In genomic region chr16:4628898-4629419, GRCm38 (mm10) we compare ENCODE assay signal across 22 mouse cellular contexts. TPM values are rescaled to one million over a fixed set of nuclear protein-coding genes. Genes with fewer than 3 reads are reported as not detected.
DNase-seq lines count a peak whose midpoint lies in the region; ATAC-seq and TF ChIP-seq lines count a peak whose summit lies in the region.
"Had no signal": no experiment of that assay in that cellular context is flagged by ENCODE, and none has a peak within 500 bp of the region (broad histone marks: within the 10 kb centered on the region; RNA-seq: fewer than 3 reads in every experiment).

No protein-coding gene starts in this region.

- TF ChIP-seq POLR2A in kidney, adult 2 months (IDR thresholded peaks at IDR 0.05; ENCODE audit: low read depth, low read length): no peak

- peaks cover 9% of the 10 kb centered on the region; the same call in 1 of the 2 replicates for H3K4me1 ChIP-seq in kidney, adult 2 months (ENCODE audit: control insufficient read depth, insufficient read depth, low read length)
- H3K4me1 ChIP-seq in kidney, embryonic 15.5 days: peaks cover 24% of the 10 kb centered on the region
- peaks cover 1% of the 10 kb centered on the region for H3K4me1 ChIP-seq in kidney, embryonic 16.5 days (ENCODE audit: insufficient read depth, low read length)
- H3K4me1 ChIP-seq in ES-E14 (ENCODE audit: control insufficient read depth in 2 of 2, insufficient read depth in 2 of 2, low read length in 2 of 2, poor library complexity in 1 of 2): peaks cover 3 to 17% of the 10 kb centered on the region in 2 experiments; a peak in 2 of 4 replicates
- H3K4me1 ChIP-seq in limb, embryonic 10.5 days: peaks cover 26% of the 10 kb centered on the region

- H3K27me3 ChIP-seq in kidney, adult 2 months (replicated peaks; ENCODE audit: control insufficient read depth, insufficient read depth, low read length): no peaks in the 10 kb centered on the region
- no peaks in the 10 kb centered on the region for H3K27me3 ChIP-seq in kidney, embryonic 15.5 days
- no peaks in the 10 kb centered on the region for H3K27me3 ChIP-seq in kidney, embryonic 16.5 days (ENCODE audit: insufficient read depth, low read length)
- no peaks in the 10 kb centered on the region for H3K27me3 ChIP-seq in limb, embryonic 10.5 days (ENCODE audit: low read depth, poor library complexity, severe bottlenecking)
- H3K27me3 ChIP-seq: embryonic facial prominence, embryonic 12.5 days; embryonic facial prominence, embryonic 15.5 days; hindbrain, embryonic 13.5 days had no signal

- in situ Hi-C loops in ES-E14 (cut with MboI; ENCODE audit: low sequenced_read_pairs in 2 of 2, unreplicated experiment in 2 of 2): no loop called here

- no peak overlapping the region for H3K4me2 ChIP-seq in kidney, embryonic 15.5 days
- H3K4me2 ChIP-seq in kidney, embryonic 16.5 days (replicated peaks; ENCODE audit: low read depth, low read length): no peak overlapping the region
- H3K4me2 ChIP-seq: embryonic facial prominence, embryonic 12.5 days; embryonic facial prominence, embryonic 15.5 days; heart, embryonic 11.5 days; hindbrain, embryonic 13.5 days had no signal

- TF ChIP-seq CTCF in kidney, adult 2 months (conservative IDR thresholded peaks at IDR 0.05; ENCODE audit: insufficient read depth, insufficient read length, low read depth, low read length): no peak

- H3K27ac ChIP-seq in kidney, adult 2 months (ENCODE audit: insufficient read depth, low read depth, low read length): no peak overlapping the region
- no peak overlapping the region for H3K27ac ChIP-seq in kidney, embryonic 15.5 days
- H3K27ac ChIP-seq in kidney, embryonic 16.5 days (ENCODE audit: low read length): no peak overlapping the region
- H3K27ac ChIP-seq in ES-E14 (ENCODE audit: insufficient read depth, low read depth, low read length, poor library complexity, severe bottlenecking): no peak overlapping the region; the same call in 1 of the 2 replicates
- no peak overlapping the region for H3K27ac ChIP-seq in limb, embryonic 10.5 days
- H3K27ac ChIP-seq: embryonic facial prominence, embryonic 12.5 days; embryonic facial prominence, embryonic 15.5 days; hindbrain, embryonic 10.5 days; hindbrain, embryonic 13.5 days had no signal

- ATAC-seq in kidney, embryonic 15.5 days (replicated peaks; ENCODE audit: low FRiP score): no peak
- ATAC-seq in kidney, embryonic 16.5 days (ENCODE audit: low FRiP score, low TSS enrichment): no peak
- ATAC-seq: hindbrain, embryonic 16.5 days had no signal

- peak; percentile 72 for DNase-seq in kidney, adult 2 months
- DNase-seq in kidney, postnatal 10 days: peak; percentile 12
- no peak for DNase-seq in ES-E14 (ENCODE audit: low read depth, low spot score)
- no peak for DNase-seq in limb, embryonic 10.5 days (ENCODE audit: low spot score)
- no peak for DNase-seq in embryo, embryonic 10.5 days (ENCODE audit: low spot score)
- no peak for DNase-seq in ovary, postnatal 36 days (ENCODE audit: low spot score)
- DNase-seq: adrenal gland, postnatal 10 days; adrenal gland, postnatal 36 days; cerebellum, adult 18-20 months; cerebellum, adult 9-10 months; cerebellum, postnatal 14 days; gastrocnemius, postnatal 10 days; gastrocnemius, postnatal 36 days; heart, postnatal 36 days had no signal

- no peak overlapping the region for H3K9ac ChIP-seq in kidney, embryonic 15.5 days
- H3K9ac ChIP-seq in kidney, embryonic 16.5 days (replicated peaks; ENCODE audit: low read length): no peak overlapping the region
- H3K9ac ChIP-seq in ES-E14 (ENCODE audit: insufficient read depth, low read depth, low read length, poor library complexity, severe bottlenecking): 0 out of 2 replicates have a peak overlapping the region, but pooled peaks have one; percentile 6
- H3K9ac ChIP-seq: embryonic facial prominence, embryonic 15.5 days; hindbrain, embryonic 13.5 days had no signal

- no peak overlapping the region for H3K4me3 ChIP-seq in kidney, adult 2 months (ENCODE audit: insufficient read depth, low read depth, low read length)
- H3K4me3 ChIP-seq in kidney, embryonic 15.5 days (replicated peaks): no peak overlapping the region
- no peak overlapping the region for H3K4me3 ChIP-seq in kidney, embryonic 16.5 days (ENCODE audit: low read length)
- H3K4me3 ChIP-seq in ES-E14 (ENCODE audit: insufficient read depth in 1 of 2, low read depth in 1 of 2, low read length in 2 of 2, poor library complexity in 1 of 2, severe bottlenecking in 1 of 2): no peak overlapping the region
- H3K4me3 ChIP-seq in limb, embryonic 10.5 days: 0 out of 2 replicates have a peak overlapping the region, but pooled peaks have one; percentile 0
- H3K4me3 ChIP-seq: embryonic facial prominence, embryonic 12.5 days; embryonic facial prominence, embryonic 15.5 days; hindbrain, embryonic 10.5 days; hindbrain, embryonic 13.5 days had no signal

- no peaks in the 10 kb centered on the region for H3K9me3 ChIP-seq in kidney, embryonic 15.5 days (replicated peaks)
- no peaks in the 10 kb centered on the region for H3K9me3 ChIP-seq in kidney, embryonic 16.5 days (ENCODE audit: low read length)
- no peaks in the 10 kb centered on the region for H3K9me3 ChIP-seq in ES-E14 (ENCODE audit: control insufficient read depth, insufficient read depth, low read depth, low read length)
- no peaks in the 10 kb centered on the region for H3K9me3 ChIP-seq in limb, embryonic 10.5 days (replicated peaks)
- H3K9me3 ChIP-seq: embryonic facial prominence, embryonic 12.5 days; embryonic facial prominence, embryonic 15.5 days; hindbrain, embryonic 10.5 days; hindbrain, embryonic 13.5 days had no signal

- WGBS in kidney, adult 2 months: 68% methylated on average over 9 of the region's 9 CpGs
- whole genome bisulfite sequencing in kidney, embryonic 15.5 days: 96% methylated on average over 9 of the region's 9 CpGs
- WGBS in kidney, embryonic 16.5 days: 88% methylated on average over 9 of the region's 9 CpGs
- WGBS in limb, embryonic 10.5 days: 95% methylated on average over 9 of the region's 9 CpGs

- H3K36me3 ChIP-seq in kidney, adult 2 months (ENCODE audit: control insufficient read depth, insufficient read depth, low read length): no peaks in the 10 kb centered on the region
- peaks cover 27% of the 10 kb centered on the region for H3K36me3 ChIP-seq in kidney, embryonic 15.5 days
- H3K36me3 ChIP-seq in kidney, embryonic 16.5 days (ENCODE audit: insufficient read depth, low read length): 0 out of 2 replicates have a peak, but pooled peaks cover 4% of the 10 kb centered on the region
- no peaks in the 10 kb centered on the region; the same call in 1 of the 2 replicates for H3K36me3 ChIP-seq in ES-E14 (ENCODE audit: control insufficient read depth, insufficient read depth, low read length, poor library complexity, severe bottlenecking)
- H3K36me3 ChIP-seq in limb, embryonic 10.5 days: peaks cover 30% of the 10 kb centered on the region

TF ChIP-seq in ES-E14, 5 proteins besides CTCF, POLR2A, EP300 and RAD21:
- TF ChIP-seq MAFK (IDR thresholded peaks at IDR 0.05; ENCODE audit: insufficient read depth, low read depth, low read length): no peak
- TF ChIP-seq HCFC1 (IDR thresholded peaks at IDR 0.05; ENCODE audit: borderline replicate concordance, insufficient read depth, low read length): no peak
- TF ChIP-seq ZC3H11A (IDR thresholded peaks at IDR 0.05; ENCODE audit: borderline replicate concordance, low read depth, low read length): no peak
- TF ChIP-seq ZNF384 (IDR thresholded peaks at IDR 0.05; ENCODE audit: low read depth, low read length): no peak
- TF ChIP-seq CHD2 (IDR thresholded peaks at IDR 0.05; ENCODE audit: low read depth, low read length): no peak

RNA-seq across cellular contexts. Expression of gene Pam16, which starts 4.2 kb away (rescaled TPM):
- polyA plus RNA-seq in kidney, adult 2 months (2012; rRNA removed): 27.3 and 41.8 TPM in 2 replicates
- 90.1 and 92.6 TPM in 2 replicates for polyA plus RNA-seq in kidney, embryonic 15.5 days (2015; fragmentation: Nextera tagmentation; extraction: Ambion mirVana)
- polyA plus RNA-seq in kidney, embryonic 16.5 days (2015; fragmentation: Nextera tagmentation; extraction: Ambion mirVana): 67.8 and 80.4 TPM in 2 replicates
- total RNA-seq in ES-E14 (2012; rRNA removed): 127 and 131 TPM in 2 replicates
- 108 and 113 TPM in 2 replicates for polyA plus RNA-seq in limb, embryonic 10.5 days (2016; fragmentation: Nextera tagmentation; extraction: Ambion mirVana)

RNA-seq across cellular contexts. Expression of gene Vasn, which starts 10.8 kb away (rescaled TPM):
- polyA plus RNA-seq in kidney, adult 2 months (2012; rRNA removed): 34.6 and 42.3 TPM in 2 replicates
- 22.7 and 23.5 TPM in 2 replicates for polyA plus RNA-seq in kidney, embryonic 15.5 days (2015; fragmentation: Nextera tagmentation; extraction: Ambion mirVana)
- polyA plus RNA-seq in kidney, embryonic 16.5 days (2015; fragmentation: Nextera tagmentation; extraction: Ambion mirVana): 26.8 TPM in 2 replicates
- total RNA-seq in ES-E14 (2012; rRNA removed): 8.7 and 11.2 TPM in 2 replicates
- polyA plus RNA-seq in limb, embryonic 10.5 days (2016; fragmentation: Nextera tagmentation; extraction: Ambion mirVana): 22.5 and 28.3 TPM in 2 replicates

RNA-seq across cellular contexts. Expression of gene Dnaja3, which starts 10.8 kb away (rescaled TPM):
- polyA plus RNA-seq in kidney, adult 2 months (2012; rRNA removed): 57.8 and 72.9 TPM in 2 replicates
- 77.7 and 81.4 TPM in 2 replicates for polyA plus RNA-seq in kidney, embryonic 15.5 days (2015; fragmentation: Nextera tagmentation; extraction: Ambion mirVana)
- polyA plus RNA-seq in kidney, embryonic 16.5 days (2015; fragmentation: Nextera tagmentation; extraction: Ambion mirVana): 89.6 and 95.3 TPM in 2 replicates
- total RNA-seq in ES-E14 (2012; rRNA removed): 45.5 and 53.2 TPM in 2 replicates
- 64.1 and 70.2 TPM in 2 replicates for polyA plus RNA-seq in limb, embryonic 10.5 days (2016; fragmentation: Nextera tagmentation; extraction: Ambion mirVana)

RNA-seq across cellular contexts. Expression of gene Glis2, which starts 34.4 kb away (rescaled TPM):
- polyA plus RNA-seq in kidney, adult 2 months (2012; rRNA removed): 210 and 226 TPM in 2 replicates
- polyA plus RNA-seq in kidney, embryonic 15.5 days (2015; fragmentation: Nextera tagmentation; extraction: Ambion mirVana): 41.2 and 43.8 TPM in 2 replicates
- polyA plus RNA-seq in kidney, embryonic 16.5 days (2015; fragmentation: Nextera tagmentation; extraction: Ambion mirVana): 43.6 and 53.6 TPM in 2 replicates
- 18.2 and 19.6 TPM in 2 replicates for total RNA-seq in ES-E14 (2012; rRNA removed)
- polyA plus RNA-seq in limb, embryonic 10.5 days (2016; fragmentation: Nextera tagmentation; extraction: Ambion mirVana): 27.0 and 30.7 TPM in 2 replicates

RNA-seq across cellular contexts. Expression of gene Coro7, which starts 50.6 kb away (rescaled TPM):
- polyA plus RNA-seq in kidney, adult 2 months (2012; rRNA removed): 43.1 and 54.5 TPM in 2 replicates
- 19.8 and 22.0 TPM in 2 replicates for polyA plus RNA-seq in kidney, embryonic 15.5 days (2015; fragmentation: Nextera tagmentation; extraction: Ambion mirVana)
- polyA plus RNA-seq in kidney, embryonic 16.5 days (2015; fragmentation: Nextera tagmentation; extraction: Ambion mirVana): 21.4 and 24.0 TPM in 2 replicates
- total RNA-seq in ES-E14 (2012; rRNA removed): 14.4 and 21.3 TPM in 2 replicates
- polyA plus RNA-seq in limb, embryonic 10.5 days (2016; fragmentation: Nextera tagmentation; extraction: Ambion mirVana): 21.8 and 22.9 TPM in 2 replicates

Comparison
In these comparisons a context has a peak if more than half of its experiments do, and no peak if none do; other contexts are left out.
1. DNase-seq: peak in kidney, adult 2 months (single experiment) and kidney, postnatal 10 days (single experiment); none in ES-E14 (single experiment), limb, embryonic 10.5 days (single experiment), embryo, embryonic 10.5 days (single experiment) and ovary, postnatal 36 days (single experiment).